Comparison of ENCODE assay signal across 8 mouse cellular contexts in the genomic region with DNA sequence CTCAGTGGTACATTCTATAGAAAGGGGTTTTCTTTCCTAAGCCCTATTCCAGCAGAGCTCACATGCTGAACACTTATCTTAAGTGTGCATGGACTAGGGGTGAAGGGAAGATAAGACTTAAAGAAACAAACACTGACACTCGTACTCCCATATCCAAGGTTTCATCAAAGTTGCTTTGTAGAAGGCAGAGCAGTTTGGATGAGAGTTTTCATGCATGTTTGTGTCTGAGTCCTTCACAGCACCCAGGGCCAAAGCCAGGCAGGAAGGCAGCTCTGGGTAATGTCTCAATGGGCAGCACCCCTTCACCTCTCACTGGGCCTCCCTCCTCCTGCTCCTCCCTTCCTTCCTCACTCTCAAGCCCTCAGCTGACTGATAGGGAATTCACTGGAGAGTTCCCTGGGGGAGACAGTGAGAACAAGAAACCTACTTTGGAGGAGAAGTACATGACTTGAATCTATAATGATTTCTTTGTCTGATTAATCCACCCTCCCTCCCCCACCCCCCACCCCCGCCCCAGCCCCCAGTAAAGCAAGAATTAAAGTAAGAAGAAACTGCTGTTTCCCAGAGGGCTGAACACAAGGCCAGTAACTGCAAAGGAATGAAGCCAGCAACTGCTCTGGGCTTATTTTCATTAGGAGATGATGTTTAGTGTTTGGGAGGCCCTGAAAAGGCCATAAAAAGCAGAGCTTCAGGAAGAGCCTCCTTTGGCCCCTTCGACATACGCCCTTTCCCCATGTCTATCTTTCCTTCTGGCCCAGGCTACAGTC.
DNase-seq lines count a peak whose midpoint lies in the region; ATAC-seq and TF ChIP-seq lines count a peak whose summit lies in the region.

No protein-coding gene starts in this region.

- no peaks in the 10 kb centered on the region for H3K27me3 ChIP-seq in forebrain, embryonic 16.5 days (replicated peaks; ENCODE audit: control insufficient read depth, insufficient read depth, low read length)
- H3K27me3 ChIP-seq in intestine, embryonic 15.5 days (replicated peaks), result no peaks in the 10 kb centered on the region
- H3K27me3 ChIP-seq in lung, embryonic 14.5 days (ENCODE audit: insufficient read depth, low read length), result no peaks in the 10 kb centered on the region
- no peaks in the 10 kb centered on the region for H3K27me3 ChIP-seq in small intestine, adult 2 months (ENCODE audit: control insufficient read depth, insufficient read depth, low read length)

- 9% methylated on average over 4 of the region's 4 CpGs for WGBS in forebrain, embryonic 16.5 days
- 35% methylated on average over 4 of the region's 4 CpGs for WGBS in intestine, embryonic 15.5 days
- 26% methylated on average over 4 of the region's 4 CpGs for WGBS in lung, embryonic 14.5 days
- 67% methylated on average over 4 of the region's 4 CpGs for WGBS in small intestine, adult 2 months

- H3K9me3 ChIP-seq in forebrain, embryonic 16.5 days (ENCODE audit: control insufficient read depth, low read length), result no peaks in the 10 kb centered on the region
- H3K9me3 ChIP-seq in intestine, embryonic 15.5 days, result no peaks in the 10 kb centered on the region
- H3K9me3 ChIP-seq in lung, embryonic 14.5 days (ENCODE audit: low read depth, low read length), result no peaks in the 10 kb centered on the region

- H3K36me3 ChIP-seq in forebrain, embryonic 16.5 days (ENCODE audit: control insufficient read depth, insufficient read depth), result no peaks in the 10 kb centered on the region
- H3K36me3 ChIP-seq in intestine, embryonic 15.5 days, result no peaks in the 10 kb centered on the region
- H3K36me3 ChIP-seq in lung, embryonic 14.5 days (ENCODE audit: insufficient read depth), result no peaks in the 10 kb centered on the region
- peaks cover 5% of the 10 kb centered on the region; the same call in 1 of the 2 replicates for H3K36me3 ChIP-seq in small intestine, adult 2 months (ENCODE audit: control insufficient read depth, insufficient read depth, low read length)

- peak overlapping the region; percentile 74 for H3K27ac ChIP-seq in forebrain, embryonic 16.5 days (ENCODE audit: low read length)
- H3K27ac ChIP-seq in intestine, embryonic 15.5 days, result peak overlapping the region; percentile 54; the same call in 1 of the 2 replicates
- H3K27ac ChIP-seq in lung, embryonic 14.5 days (ENCODE audit: low read depth), result peak overlapping the region; percentile 84
- H3K27ac ChIP-seq in small intestine, adult 2 months (ENCODE audit: insufficient read depth, low read depth, low read length), result peak overlapping the region; percentile 43

- H3K4me1 ChIP-seq in forebrain, embryonic 16.5 days (replicated peaks; ENCODE audit: control insufficient read depth, insufficient read depth, low read length), result peaks cover 16% of the 10 kb centered on the region
- peaks cover 3% of the 10 kb centered on the region; the same call in 1 of the 2 replicates for H3K4me1 ChIP-seq in intestine, embryonic 15.5 days (replicated peaks)
- peaks cover 6% of the 10 kb centered on the region for H3K4me1 ChIP-seq in lung, embryonic 14.5 days (ENCODE audit: insufficient read depth)
- H3K4me1 ChIP-seq in small intestine, adult 2 months (ENCODE audit: control insufficient read depth, insufficient read depth, insufficient read length, low read length), result no peaks in the 10 kb centered on the region

- no peak overlapping the region for H3K4me3 ChIP-seq in forebrain, embryonic 16.5 days (replicated peaks; ENCODE audit: low read length)
- no peak overlapping the region for H3K4me3 ChIP-seq in intestine, embryonic 15.5 days (replicated peaks)
- H3K4me3 ChIP-seq in lung, embryonic 14.5 days (ENCODE audit: low read depth, low read length), result no peak overlapping the region
- no peak overlapping the region for H3K4me3 ChIP-seq in small intestine, adult 2 months (ENCODE audit: low read depth, low read length)

- H3K4me2 ChIP-seq in forebrain, embryonic 16.5 days (ENCODE audit: low read length), result no peak overlapping the region
- H3K4me2 ChIP-seq in intestine, embryonic 15.5 days (replicated peaks), result no peak overlapping the region
- no peak overlapping the region for H3K4me2 ChIP-seq in lung, embryonic 14.5 days

- TF ChIP-seq POLR2A in small intestine, adult 2 months (IDR thresholded peaks at IDR 0.05; ENCODE audit: low read depth, low read length), result no peak

- TF ChIP-seq CTCF in lung, embryonic 14.5 days (IDR thresholded peaks at IDR 0.05; ENCODE audit: low read depth), result no peak
- no peak for TF ChIP-seq CTCF in small intestine, adult 2 months (IDR thresholded peaks at IDR 0.05; ENCODE audit: extremely low read depth, insufficient read length, insufficient replicate concordance, low read depth, low read length)

- H3K9ac ChIP-seq in forebrain, embryonic 16.5 days (replicated peaks; ENCODE audit: low read depth, low read length), result 0 out of 2 replicates have a peak overlapping the region, but pooled peaks have one; percentile 30
- H3K9ac ChIP-seq in intestine, embryonic 15.5 days, result no peak overlapping the region
- no peak overlapping the region for H3K9ac ChIP-seq in lung, embryonic 14.5 days

- DNase-seq in ovary, adult 18-20 months (ENCODE audit: low spot score), result peak; percentile 19
- no peak for DNase-seq in ovary, postnatal 10 days (ENCODE audit: low spot score)
- peak; percentile 40 for DNase-seq in lung, embryonic 14.5 days
- no peak for DNase-seq in cerebellum, postnatal 36 days
- DNase-seq in T-cell, adult 2 months (ENCODE audit: low spot score), result no peak

- ATAC-seq in forebrain, embryonic 16.5 days, result peak; percentile 73
- peak; percentile 82 for ATAC-seq in intestine, embryonic 15.5 days
- ATAC-seq in lung, embryonic 14.5 days (ENCODE audit: insufficient read depth), result peak; percentile 78

Comparison
In these comparisons a context has a peak if more than half of its experiments do, and no peak if none do; other contexts are left out.
1. DNase-seq: peak in ovary, adult 18-20 months (single experiment) and lung, embryonic 14.5 days (single experiment); none in ovary, postnatal 10 days (single experiment), cerebellum, postnatal 36 days (0 of 2) and T-cell, adult 2 months (single experiment).
2. Peak in every context shown above with its lines, with median percentiles within 50 percentile points of each other: ATAC-seq and H3K27ac ChIP-seq.